Mouse (Mus musculus) left cerebral cortex, postnatal 10 days (tissue): ENCODE measurements around the gene Camkk1. TPM values are rescaled to one million over a fixed set of nuclear protein-coding genes. Genes with fewer than 3 reads are reported as not detected.
A peak's percentile ranks its signal among the peaks of the same experiment; 100 is the strongest.

ENCODE experiments used
- DNase-seq, 2 experiments: peaks; one replicate each; pipeline ENCODE4 v3.0.0; 2021 to 2022; ENCODE audit warnings: low spot score in 2 of 2, mixed read lengths in 1 of 2; ENCODE audit errors: extremely low spot score in 1 of 2
- intact Hi-C: fragments of 180-260 bp; cut with DNase I; formaldehyde crosslinking; loops from one replicate; pipeline ENCODE4 v1.15.1; 2025
- total RNA-seq, 2 experiments: library from RNA; stranded (reverse); gene quantifications; 2 replicates each; pipeline ENCODE4 v1.2.3; 2021

Camkk1 gene
- total RNA-seq, 2 experiments from 2014 or later = 33.6 to 34.1 TPM

DNA sequence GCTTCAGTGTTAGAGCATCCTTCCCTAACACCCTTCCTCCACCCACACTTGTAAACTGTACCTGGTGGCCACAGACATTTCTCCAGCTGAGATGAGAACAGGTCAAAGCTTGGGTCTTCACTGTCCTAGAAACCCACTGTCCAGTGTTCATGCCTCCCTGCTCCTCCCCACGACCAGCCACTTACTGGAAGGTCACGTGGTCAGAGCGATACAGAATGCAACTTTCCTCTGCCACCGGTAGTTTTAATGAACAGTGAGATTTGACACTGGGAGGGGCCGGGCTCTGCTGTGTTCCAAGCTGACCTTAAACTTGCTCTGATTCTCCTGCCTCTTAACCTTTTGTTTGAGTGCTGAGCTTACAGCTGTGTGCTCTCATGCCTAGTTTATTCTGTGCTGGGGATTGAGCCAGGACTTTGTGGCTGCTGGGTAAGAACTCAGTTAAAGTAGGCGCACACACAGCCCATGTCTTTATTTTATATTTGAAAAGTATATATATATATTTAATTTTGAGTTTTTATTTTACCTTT is 25.5 kb downstream of the Camkk1 start:
- intact Hi-C loops = no loop called here
- no peak for DNase-seq

DNA sequence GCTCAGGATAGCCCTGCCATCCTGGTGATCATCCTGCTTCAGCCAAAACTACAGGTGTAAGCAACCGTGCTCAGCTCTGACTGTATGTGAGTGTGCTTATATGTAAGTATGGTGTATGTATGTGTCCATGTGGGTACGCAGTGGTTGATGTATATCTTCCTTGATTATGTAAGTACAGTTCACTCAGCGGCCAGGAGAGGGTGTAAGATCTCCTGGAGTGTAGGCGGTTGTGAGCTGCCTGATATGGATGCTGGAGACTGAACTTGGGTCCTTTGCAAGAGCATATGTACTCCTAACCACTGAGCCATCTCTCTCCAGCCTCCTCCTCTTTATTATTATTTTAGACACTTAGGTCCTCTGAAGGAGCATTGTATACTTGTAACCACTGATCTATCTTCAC is 26.0 kb downstream of the Camkk1 start:
- intact Hi-C loops = no loop called here
- no peak for DNase-seq

DNA sequence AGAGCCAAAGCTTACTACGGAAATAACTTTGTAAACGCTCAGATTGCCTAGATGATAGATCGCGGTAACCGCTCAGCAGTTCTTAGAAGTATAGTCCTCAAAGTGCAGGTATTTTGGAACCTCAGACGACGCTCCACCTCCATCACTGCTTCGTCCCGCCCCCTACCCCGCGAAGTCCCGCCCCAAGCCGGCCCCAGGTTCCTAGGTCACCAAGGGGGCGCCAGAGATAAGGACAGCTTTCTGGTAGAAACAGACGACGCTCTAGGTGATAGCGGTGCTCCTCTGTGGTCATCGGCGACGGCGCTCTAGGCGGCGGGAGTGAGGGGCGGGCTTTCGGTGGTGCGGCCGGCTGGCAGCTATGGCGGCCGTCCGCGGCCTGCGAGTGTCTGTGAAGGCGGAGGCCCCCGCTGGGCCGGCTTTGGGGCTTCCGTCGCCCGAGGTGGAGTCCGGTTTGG is 28.8 kb downstream of the Camkk1 start, which contains the start of gene Ncbp3:
TSS of gene Ncbp3 (plus strand) at position 242 of the 455 bp plus-strand sequence.
- intact Hi-C loops = no loop called here
- peak; percentile 93 to 96 for DNase-seq

DNA sequence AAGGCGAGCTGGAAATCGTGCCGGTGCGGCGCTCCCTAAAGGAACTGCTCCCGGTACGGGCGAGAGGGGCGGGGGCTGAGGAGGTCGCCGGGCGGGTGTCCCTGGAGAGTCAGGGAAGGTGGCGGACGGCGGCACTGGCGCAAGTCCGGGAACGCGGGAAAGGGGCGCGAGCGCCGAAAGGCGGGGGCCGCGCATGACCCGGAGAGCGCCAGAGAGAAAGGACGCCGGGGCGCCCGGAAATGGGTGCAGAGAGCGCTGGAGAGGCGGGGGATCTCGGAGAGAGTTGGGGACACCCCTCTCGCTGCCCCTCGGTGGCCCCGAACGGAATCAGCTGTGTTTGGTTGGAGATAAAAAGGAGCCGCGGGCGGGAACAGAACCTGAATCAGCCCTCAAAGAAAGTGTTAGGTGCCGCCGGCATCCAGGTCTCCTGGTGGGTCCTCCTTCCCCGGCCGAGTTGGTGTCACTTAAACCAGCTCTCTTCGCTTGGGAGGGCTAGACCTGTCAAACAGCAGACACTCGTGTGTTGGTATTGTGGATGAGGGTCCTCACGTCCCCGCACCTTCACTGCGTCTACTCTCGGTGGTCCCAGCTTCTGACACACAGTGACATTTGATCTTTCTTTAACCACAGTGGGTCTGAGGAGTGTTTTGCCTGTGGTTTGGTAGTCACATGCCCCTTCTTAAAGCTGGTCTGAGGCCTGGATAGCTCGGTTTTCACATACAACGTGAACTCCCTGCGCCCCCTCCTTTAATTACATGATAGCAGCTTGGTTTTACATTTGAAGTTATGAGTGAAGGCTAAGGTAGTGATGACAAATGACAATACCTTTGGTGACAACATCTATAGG is 29.4 kb downstream of the Camkk1 start:
- intact Hi-C loops = no loop called here
- DNase-seq = peak; percentile 36 to 76

DNA sequence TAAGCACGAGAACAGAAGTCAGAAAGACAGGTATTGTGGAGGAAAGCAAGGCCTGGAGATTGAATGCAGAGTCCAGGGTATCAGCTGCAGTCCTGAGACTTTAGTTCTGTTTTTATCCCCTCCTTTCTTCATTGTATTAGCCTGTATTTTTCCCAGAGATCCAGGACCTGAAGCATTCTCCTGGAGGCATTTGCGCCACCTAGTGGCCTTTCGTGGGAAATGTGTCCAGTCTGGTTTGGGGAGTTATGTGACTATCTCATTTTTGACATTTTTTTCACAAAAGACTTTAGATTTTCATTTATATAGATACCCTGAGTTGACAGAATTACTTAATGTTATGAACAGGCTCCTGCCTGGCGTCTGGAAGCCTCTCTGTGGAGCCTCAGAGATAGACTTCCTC is 30.5 kb downstream of the Camkk1 start:
- intact Hi-C loops = no loop called here
- DNase-seq = peak; percentile 66 to 76

DNA sequence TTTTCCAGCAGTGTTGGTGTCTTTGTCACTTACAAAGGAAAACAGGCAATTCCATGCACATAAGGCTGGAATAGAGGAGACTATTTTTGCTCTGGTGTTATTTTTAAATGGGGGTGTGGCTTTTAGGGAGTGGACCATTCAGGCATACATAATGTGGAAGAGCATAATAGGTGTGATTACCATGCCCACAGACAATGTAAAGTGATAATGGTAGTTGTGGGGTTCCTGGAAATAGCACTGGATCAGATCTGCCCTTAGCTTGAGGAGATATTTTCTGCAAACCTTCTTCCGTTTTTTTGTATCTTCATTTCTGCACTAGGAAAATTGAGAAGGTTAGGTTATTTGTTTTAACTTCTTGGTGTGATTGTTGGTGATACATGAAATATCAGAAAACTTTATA is 34.0 kb downstream of the Camkk1 start:
- intact Hi-C loops = no loop called here

DNA sequence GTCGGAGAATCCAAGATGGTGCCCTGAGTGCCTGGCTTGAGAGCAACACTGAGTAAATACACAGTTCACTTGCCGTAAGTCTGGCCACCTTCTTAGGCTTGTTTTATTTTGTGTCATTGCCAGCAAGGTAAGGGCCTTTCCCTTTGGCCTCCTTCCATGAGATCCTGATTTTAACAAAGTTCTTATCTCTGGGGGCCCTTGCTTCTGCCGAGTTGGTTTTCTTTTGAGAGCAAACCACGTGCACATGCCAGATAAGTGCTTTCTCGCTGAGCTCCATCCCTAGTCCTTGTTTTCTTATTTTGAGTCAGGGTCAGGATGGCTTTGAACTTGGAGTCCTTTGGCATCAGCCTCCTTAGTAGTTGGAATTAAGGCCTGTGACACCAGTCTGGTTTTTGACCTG is 38.9 kb downstream of the Camkk1 start:
- intact Hi-C loops = no loop called here

More for the DNA sequence above, 34.0 kb downstream of the Camkk1 start:
- no peak for DNase-seq

DNA sequence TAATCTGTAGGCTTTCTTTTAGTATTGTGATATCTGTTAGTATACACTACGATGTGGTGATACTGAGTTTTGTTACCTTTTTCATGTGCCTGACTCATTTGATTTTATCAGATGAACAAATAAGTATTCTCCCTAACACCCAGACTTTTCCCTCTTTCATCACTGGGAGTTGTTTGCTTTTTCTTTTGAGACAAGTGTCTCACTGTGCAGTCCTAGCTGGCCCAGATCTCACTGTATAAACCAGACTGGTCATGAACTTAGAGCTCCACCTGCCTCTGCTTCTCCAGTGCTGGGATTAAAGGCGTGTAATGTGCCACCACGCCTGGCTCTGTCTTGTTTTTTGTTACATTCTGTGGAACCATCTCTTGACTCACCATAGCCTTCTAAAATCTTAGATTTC is 40.8 kb downstream of the Camkk1 start:
- intact Hi-C loops = no loop called here

More for the DNA sequence above, 38.9 kb downstream of the Camkk1 start:
- DNase-seq = no peak

DNA sequence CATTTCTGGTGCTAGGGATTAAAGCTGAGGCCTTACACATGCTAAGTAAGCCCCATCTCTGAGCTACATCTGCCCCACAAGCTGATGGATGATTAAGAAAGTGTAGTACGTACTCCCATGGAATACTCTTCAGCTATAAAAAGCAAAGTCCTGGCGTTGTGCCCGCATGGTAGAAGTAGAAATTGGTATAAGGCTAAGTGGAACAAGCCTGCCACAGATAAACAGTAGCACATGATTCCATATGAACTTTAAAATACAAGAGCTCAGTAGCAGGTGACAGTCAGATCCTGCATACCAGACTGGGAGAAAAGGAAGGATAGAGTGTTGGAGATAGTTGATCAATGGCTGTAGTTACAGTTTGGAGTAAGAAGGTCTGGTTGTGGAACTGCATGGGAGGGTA is 42.6 kb downstream of the Camkk1 start:
- intact Hi-C loops = no loop called here
- no peak for DNase-seq

More for the DNA sequence above, 40.8 kb downstream of the Camkk1 start:
- DNase-seq = no peak

DNA sequence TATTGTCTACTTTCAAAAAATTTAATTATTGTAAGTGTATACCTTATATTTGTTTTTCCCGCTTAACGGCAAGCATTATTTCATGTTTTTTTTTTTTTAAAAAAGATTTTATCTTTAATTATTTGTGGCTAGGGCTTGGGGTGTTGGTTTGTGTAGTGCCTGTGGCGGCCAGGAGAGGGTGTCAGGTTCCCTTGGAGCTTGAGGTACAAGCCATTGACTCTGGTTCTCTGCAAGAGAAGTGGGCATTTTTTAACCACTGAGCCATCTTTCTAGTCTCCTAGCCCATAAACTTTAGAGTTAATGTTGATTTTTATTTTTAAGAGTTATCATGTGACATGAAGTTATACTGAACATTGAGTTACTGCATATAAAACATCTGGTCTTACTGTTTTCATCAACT is 53.0 kb downstream of the Camkk1 start:
- intact Hi-C loops = loop anchor here (2.0 to 5.0 kb wide), 2 partner anchors 35 to 1300 kb away; no protein-coding TSS in a partner anchor
- DNase-seq = peak in 1 of 2 experiments; percentile 54

DNA sequence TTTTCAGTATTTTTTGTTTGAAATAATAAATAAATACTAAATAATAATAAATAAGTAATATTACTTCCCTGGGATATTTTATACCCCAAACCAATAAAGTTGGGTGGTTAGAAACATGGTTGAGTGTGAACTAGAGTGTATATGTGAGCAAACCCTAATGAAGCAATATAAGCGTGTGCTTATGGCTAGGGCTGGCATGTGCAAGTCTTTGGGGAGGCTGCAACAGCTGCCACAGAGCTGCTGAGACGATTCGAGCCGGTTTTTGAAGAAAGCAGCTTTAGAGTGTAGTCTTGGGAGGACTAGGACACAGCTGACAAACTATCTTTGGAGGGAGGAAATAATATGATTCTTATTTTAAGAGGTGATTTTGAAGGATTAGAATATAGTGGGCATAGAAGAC is 57.5 kb downstream of the Camkk1 start:
- no peak for DNase-seq
- intact Hi-C loops = no loop called here

DNA sequence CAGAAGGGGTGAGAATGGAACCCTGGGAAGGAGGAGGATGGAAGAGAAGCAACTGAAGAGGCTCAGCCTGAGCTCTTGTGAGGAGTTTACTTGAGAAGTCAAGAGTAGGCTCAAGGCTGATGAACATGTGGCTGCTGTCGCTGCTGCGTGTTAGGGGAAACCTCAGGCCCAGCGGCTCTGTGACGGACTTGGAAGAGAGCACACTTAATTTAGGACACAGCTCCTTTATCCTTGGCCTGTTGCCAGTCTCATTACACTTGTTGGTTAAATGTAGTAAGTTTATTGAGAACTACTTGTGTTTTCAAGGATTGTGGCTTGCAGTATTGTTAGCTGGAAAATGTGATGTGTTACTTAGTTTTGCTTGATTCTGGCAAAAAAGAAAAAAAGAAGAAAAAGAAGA is 57.9 kb downstream of the Camkk1 start:
- DNase-seq = no peak
- intact Hi-C loops = no loop called here

DNA sequence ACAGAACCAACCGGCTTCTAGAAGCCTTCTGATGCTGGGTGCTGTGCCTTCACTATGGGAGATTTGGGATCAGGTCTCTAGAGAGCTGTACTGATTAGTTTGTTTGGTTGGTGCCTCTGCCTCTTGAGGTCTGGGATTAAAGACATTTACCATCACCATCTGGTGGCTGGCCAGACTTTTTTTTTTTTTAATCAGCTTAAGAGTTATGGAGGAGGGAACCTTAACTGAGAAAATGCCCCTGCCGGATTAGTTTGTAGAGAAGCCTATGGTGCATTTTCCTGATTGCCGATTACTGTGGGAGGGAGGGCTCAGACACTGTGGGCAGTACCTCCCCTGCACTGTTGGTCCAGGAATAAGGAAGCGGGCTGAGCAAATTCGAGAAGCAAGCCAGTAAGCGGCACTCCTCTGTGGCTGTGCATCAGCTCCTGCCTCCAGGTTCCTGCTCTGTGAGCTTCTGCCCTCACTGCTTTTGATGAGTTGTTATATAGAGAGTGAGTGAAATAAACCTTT is 58.5 kb downstream of the Camkk1 start:
- no peak for DNase-seq
- intact Hi-C loops = no loop called here

DNA sequence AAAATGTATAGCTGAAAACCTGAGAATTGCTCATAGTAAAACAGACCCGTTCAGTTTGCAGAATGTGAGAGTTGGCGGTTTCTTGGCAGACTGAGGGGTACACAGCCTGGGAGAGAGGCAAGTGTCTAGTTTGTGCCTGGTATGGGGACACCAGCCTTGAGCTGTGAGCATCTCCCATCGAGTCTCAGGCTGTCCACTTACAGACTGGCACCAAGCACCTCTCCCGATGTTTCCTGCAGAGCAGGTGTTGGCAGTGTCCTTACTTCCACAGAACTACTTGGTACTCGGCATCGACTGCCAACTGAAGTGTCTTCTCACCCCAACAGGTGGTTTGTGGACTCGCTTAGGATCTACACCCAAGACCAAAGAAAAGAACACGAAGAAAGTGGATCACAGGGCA is 59.8 kb downstream of the Camkk1 start:
- DNase-seq = no peak
- intact Hi-C loops = no loop called here

DNA sequence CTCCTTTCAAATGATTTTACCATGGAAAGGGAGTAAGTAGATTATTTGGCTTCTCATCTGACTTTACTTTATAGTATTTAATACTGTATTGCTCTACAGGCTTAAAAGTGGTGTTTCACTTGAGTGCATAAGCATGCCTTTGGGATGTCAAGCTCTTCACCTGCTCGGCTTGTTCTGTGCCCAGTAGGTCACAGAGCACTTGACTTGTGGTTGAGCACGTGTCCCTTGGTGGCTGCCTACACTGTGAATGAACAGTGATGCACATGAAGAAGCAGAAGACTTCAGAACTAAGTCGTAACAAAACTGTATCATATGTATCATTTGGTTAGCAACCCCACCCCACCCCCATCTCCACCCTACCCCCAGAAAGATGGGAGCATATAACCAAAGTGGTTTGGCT is 61.5 kb downstream of the Camkk1 start:
- DNase-seq = no peak

DNA sequence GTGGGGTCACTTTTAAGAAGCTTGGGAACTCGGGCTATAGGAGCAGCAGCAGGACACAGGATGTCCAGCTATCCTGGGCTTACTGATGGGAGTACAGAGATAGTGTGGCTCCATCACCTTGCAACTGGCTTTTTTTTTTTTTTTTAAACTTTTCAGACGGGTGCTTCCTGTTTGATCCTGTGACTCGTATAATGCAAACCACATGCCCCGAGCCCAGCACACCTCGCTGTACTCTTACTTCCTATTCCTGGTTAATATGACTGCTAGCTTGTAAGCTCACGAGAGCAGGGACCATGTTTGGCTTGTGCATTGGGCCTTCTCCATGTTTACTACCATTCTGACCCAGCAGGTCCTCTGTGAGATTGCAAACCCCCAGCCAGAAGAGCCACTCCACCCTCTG is 65.5 kb downstream of the Camkk1 start:
- intact Hi-C loops = no loop called here
- DNase-seq = no peak

More for the DNA sequence above, 61.5 kb downstream of the Camkk1 start:
- intact Hi-C loops = no loop called here

DNA sequence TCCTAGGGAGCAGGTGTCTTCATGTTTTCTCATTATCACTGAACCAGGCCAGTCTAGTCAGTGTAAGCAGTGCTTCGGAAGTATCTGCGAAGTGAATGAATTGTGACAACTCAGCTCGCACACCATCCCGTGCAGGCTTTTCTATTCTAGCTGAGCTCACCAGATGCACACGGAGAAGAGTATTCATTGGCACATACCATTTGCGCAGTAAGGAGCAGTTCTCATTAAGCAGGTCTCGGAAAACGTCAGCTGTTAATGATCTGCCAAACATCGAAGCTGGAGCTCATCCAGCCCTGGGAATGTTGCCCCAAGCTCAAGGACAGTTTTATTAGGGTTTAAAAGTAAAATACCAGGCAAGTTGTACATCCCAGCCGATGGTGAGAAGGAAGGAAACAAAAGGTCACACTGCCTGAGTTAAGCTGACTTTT is 66.0 kb downstream of the Camkk1 start:
- intact Hi-C loops = no loop called here
- DNase-seq = peak in 1 of 2 experiments; percentile 38

DNA sequence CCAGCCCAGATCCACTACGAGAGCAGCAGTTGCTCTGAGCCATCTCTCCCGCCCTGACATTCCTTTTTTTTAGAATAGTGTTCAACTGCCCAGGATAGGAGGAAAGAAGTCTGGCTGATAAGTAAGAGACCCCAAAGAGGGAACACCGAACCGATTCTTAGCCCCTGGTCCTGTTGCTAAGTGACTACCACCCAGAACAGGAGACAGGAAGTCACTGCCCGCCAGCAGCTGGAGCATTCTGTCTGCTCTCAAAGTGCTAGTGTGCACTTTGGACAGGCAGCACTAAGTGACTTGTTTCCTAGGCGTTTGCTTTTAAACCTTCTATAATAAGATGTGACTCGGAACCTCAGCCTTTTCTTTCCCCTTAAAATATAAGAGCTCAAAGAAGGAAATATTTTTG is 66.6 kb downstream of the Camkk1 start:
- intact Hi-C loops = no loop called here

DNA sequence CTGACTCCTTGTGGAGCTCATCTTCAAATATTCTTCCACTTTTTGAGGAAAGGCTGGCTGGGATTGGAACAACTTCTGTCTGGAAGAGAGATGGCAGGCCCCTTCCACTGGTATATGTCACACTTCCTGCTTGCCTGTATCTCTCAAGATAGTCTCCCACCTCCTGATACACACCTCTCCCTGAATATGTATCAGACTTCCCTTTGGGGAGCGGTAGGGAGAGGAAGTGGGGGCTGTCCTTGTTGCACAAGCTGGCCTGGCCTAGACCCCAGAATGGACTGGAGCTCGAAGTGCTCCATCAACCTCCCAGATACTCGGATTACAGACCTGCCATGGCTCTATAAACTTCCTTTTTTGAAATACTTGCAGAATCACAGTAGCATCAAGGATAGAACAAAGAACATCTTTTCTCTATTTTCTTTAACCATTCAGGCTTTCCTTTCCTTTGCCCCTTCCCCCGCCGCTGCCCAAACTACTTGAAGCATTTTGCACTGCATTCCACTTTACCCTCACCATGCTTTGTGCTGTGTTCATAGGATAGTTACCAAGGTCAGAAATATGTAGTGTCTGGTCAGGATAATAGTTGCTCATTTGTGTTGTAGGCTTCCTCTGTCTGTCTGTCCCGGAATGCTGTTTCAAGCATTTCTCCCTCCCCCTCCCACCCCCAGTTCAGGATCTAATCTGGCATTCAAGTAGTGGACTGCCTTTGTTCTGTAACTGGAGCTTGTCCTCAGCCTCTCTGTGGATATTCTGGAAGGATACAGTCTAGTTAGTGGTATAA is 69.1 kb downstream of the Camkk1 start:
- intact Hi-C loops = no loop called here
- no peak for DNase-seq

More for the DNA sequence above, 66.6 kb downstream of the Camkk1 start:
- no peak for DNase-seq
